Mouse (Mus musculus) liver, adult 2 months (tissue): ENCODE results near the gene Il11ra1.
"Not testable (repeated sequence)": the region's sequence is repeated elsewhere in the genome, so short reads cannot be mapped to it uniquely, and the experiment has no call there.

ENCODE experiments used
- CTCF ChIP-seq: fragments of 200-500 bp; IDR thresholded peaks from 2 replicates; pipeline ENCODE4 v1.5.1; 2011; ENCODE audit warnings: low read depth, low read length, control low read depth
- POLR2A ChIP-seq: fragments of 200-500 bp; IDR thresholded peaks from 2 replicates; pipeline ENCODE4 v1.6.1; 2011; ENCODE audit warnings: low read length, control low read depth; ENCODE audit not compliant: insufficient read depth; ENCODE audit errors: extremely low read depth

GRCm38 (mm10) chr4:41684931-41685453 lies 14.8 kb upstream of the Il11ra1 start:
- TF ChIP-seq CTCF, POLR2A: not testable (repeated sequence)
